Mouse (Mus musculus): ENCODE measurements around the gene Nxph4. TPM values are rescaled to one million over a fixed set of nuclear protein-coding genes. Genes with fewer than 3 reads are reported as not detected.

Nxph4 gene
- polyA plus RNA-seq, 1 experiment from 2014 or later = 37.6 TPM

- Histone ChIP-seq H3K27ac (ENCODE audit: low read depth, low read length) (no peak overlapping the region), H3K9me3 (ENCODE audit: control insufficient read depth, low read length) (no peaks in the 10 kb centered on the region), H3K4me2 (ENCODE audit: low read depth, low read length, severe bottlenecking) (peak overlapping the region; percentile 37; the same call in 1 of the 2 replicates), H3K27me3 (ENCODE audit: control insufficient read depth, insufficient read depth, low read length) (peaks cover 59% of the 10 kb centered on the region), H3K4me3 (ENCODE audit: low read depth, low read length) (0 out of 2 replicates have a peak overlapping the region, but pooled peaks have one; percentile 7), H3K36me3 (ENCODE audit: control insufficient read depth, insufficient read depth, low read length) (peaks cover 3% of the 10 kb centered on the region; the same call in 1 of the 2 replicates), H3K4me1 (replicated peaks; ENCODE audit: control insufficient read depth, insufficient read depth, low read length) (peaks cover 26% of the 10 kb centered on the region), H3K9ac (ENCODE audit: low read length) (no peak overlapping the region)
- WGBS = under 1% methylated on average over 23 of the region's 23 CpGs
- ATAC-seq (replicated peaks; ENCODE audit: low FRiP score) (peak; percentile 11; the same call in 1 of the 2 replicates), DNase-seq (ENCODE audit: low spot score) (no peak)
These were observed 9.6 kb downstream of the Nxph4 start for GRCm38 (mm10) chr10:127524646-127525255.

GRCm38 (mm10) chr10:127522088-127522581, 12.2 kb downstream of the Nxph4 start, which contains the start of gene Shmt2:
Gene Shmt2 (minus strand): TSS chr10:127522444.
- Histone ChIP-seq H3K27me3 (ENCODE audit: control insufficient read depth, insufficient read depth, low read length) (peaks cover 37% of the 10 kb centered on the region), H3K4me1 (replicated peaks; ENCODE audit: control insufficient read depth, insufficient read depth, low read length) (peaks cover 26% of the 10 kb centered on the region), H3K27ac (ENCODE audit: low read depth, low read length) (no peak within 1 kb of the TSS), H3K4me2 (ENCODE audit: low read depth, low read length, severe bottlenecking) (peak within 1 kb of the TSS; percentile 94), H3K9ac (ENCODE audit: low read length) (peak within 1 kb of the TSS; percentile 71), H3K9me3 (ENCODE audit: control insufficient read depth, low read length) (no peaks in the 10 kb centered on the region), H3K4me3 (ENCODE audit: low read depth, low read length) (peak within 1 kb of the TSS; percentile 52), H3K36me3 (ENCODE audit: control insufficient read depth, insufficient read depth, low read length) (peaks cover 12% of the 10 kb centered on the region)
- under 1% methylated on average over 21 of the region's 21 CpGs for WGBS
- ATAC-seq (replicated peaks; ENCODE audit: low FRiP score) (peak; percentile 65), DNase-seq (ENCODE audit: low spot score) (peak; percentile 93)

GRCm38 (mm10) chr10:127521611-127522080, 12.7 kb downstream of the Nxph4 start:
- ATAC-seq (replicated peaks; ENCODE audit: low FRiP score) = no peak
- Histone ChIP-seq H3K4me2 (ENCODE audit: low read depth, low read length, severe bottlenecking) (peak overlapping the region; percentile 94), H3K9me3 (ENCODE audit: control insufficient read depth, low read length) (no peaks in the 10 kb centered on the region), H3K4me1 (replicated peaks; ENCODE audit: control insufficient read depth, insufficient read depth, low read length) (peaks cover 29% of the 10 kb centered on the region), H3K27me3 (ENCODE audit: control insufficient read depth, insufficient read depth, low read length) (peaks cover 33% of the 10 kb centered on the region), H3K4me3 (ENCODE audit: low read depth, low read length) (peak overlapping the region; percentile 52), H3K27ac (ENCODE audit: low read depth, low read length) (no peak overlapping the region), H3K9ac (ENCODE audit: low read length) (peak overlapping the region; percentile 71), H3K36me3 (ENCODE audit: control insufficient read depth, insufficient read depth, low read length) (peaks cover 12% of the 10 kb centered on the region)
- 14% methylated on average over 12 of the region's 12 CpGs for WGBS
- no peak for DNase-seq (ENCODE audit: low spot score)

- Histone ChIP-seq H3K27ac (ENCODE audit: low read depth, low read length) (no peak overlapping the region), H3K4me1 (replicated peaks; ENCODE audit: control insufficient read depth, insufficient read depth, low read length) (peaks cover 30% of the 10 kb centered on the region), H3K27me3 (ENCODE audit: control insufficient read depth, insufficient read depth, low read length) (peaks cover 26% of the 10 kb centered on the region), H3K9me3 (ENCODE audit: control insufficient read depth, low read length) (no peaks in the 10 kb centered on the region), H3K36me3 (ENCODE audit: control insufficient read depth, insufficient read depth, low read length) (peaks cover 12% of the 10 kb centered on the region), H3K4me3 (ENCODE audit: low read depth, low read length) (no peak overlapping the region), H3K9ac (ENCODE audit: low read length) (peak overlapping the region; percentile 71), H3K4me2 (ENCODE audit: low read depth, low read length, severe bottlenecking) (peak overlapping the region; percentile 94)
- WGBS = 87% methylated on average over 20 of the region's 20 CpGs
- ATAC-seq (replicated peaks; ENCODE audit: low FRiP score) = no peak
- no peak for DNase-seq (ENCODE audit: low spot score)
These were observed 13.5 kb downstream of the Nxph4 start for GRCm38 (mm10) chr10:127520714-127521357.

- Histone ChIP-seq H3K9me3 (ENCODE audit: control insufficient read depth, low read length) (no peaks in the 10 kb centered on the region), H3K4me2 (ENCODE audit: low read depth, low read length, severe bottlenecking) (0 out of 2 replicates have a peak overlapping the region, but pooled peaks have one; percentile 1), H3K9ac (ENCODE audit: low read length) (no peak overlapping the region), H3K4me3 (ENCODE audit: low read depth, low read length) (no peak overlapping the region), H3K27me3 (ENCODE audit: control insufficient read depth, insufficient read depth, low read length) (peaks cover 25% of the 10 kb centered on the region), H3K36me3 (ENCODE audit: control insufficient read depth, insufficient read depth, low read length) (peaks cover 12% of the 10 kb centered on the region), H3K4me1 (replicated peaks; ENCODE audit: control insufficient read depth, insufficient read depth, low read length) (peaks cover 32% of the 10 kb centered on the region), H3K27ac (ENCODE audit: low read depth, low read length) (no peak overlapping the region)
- 92% methylated on average over 37 of the region's 37 CpGs for WGBS
- DNase-seq (ENCODE audit: low spot score) (peak; percentile 54), ATAC-seq (replicated peaks; ENCODE audit: low FRiP score) (no peak)
These were observed 14.3 kb downstream of the Nxph4 start for GRCm38 (mm10) chr10:127519903-127520713.

- Histone ChIP-seq H3K4me3 (ENCODE audit: low read depth, low read length) (no peak overlapping the region), H3K9me3 (ENCODE audit: control insufficient read depth, low read length) (no peaks in the 10 kb centered on the region), H3K27ac (ENCODE audit: low read depth, low read length) (no peak overlapping the region), H3K4me1 (replicated peaks; ENCODE audit: control insufficient read depth, insufficient read depth, low read length) (peaks cover 33% of the 10 kb centered on the region), H3K4me2 (ENCODE audit: low read depth, low read length, severe bottlenecking) (no peak overlapping the region), H3K9ac (ENCODE audit: low read length) (no peak overlapping the region), H3K36me3 (ENCODE audit: control insufficient read depth, insufficient read depth, low read length) (peaks cover 12% of the 10 kb centered on the region), H3K27me3 (ENCODE audit: control insufficient read depth, insufficient read depth, low read length) (peaks cover 25% of the 10 kb centered on the region)
- ATAC-seq (replicated peaks; ENCODE audit: low FRiP score) (no peak), DNase-seq (ENCODE audit: low spot score) (no peak)
- WGBS = 96% methylated on average over 25 of the region's 26 CpGs
These were observed 15.2 kb downstream of the Nxph4 start for GRCm38 (mm10) chr10:127519041-127519701.

GRCm38 (mm10) chr10:127517941-127518340, 16.4 kb downstream of the Nxph4 start:
- H3K27ac ChIP-seq (ENCODE audit: low read depth, low read length) = no peak overlapping the region
- H3K27me3 ChIP-seq (ENCODE audit: control insufficient read depth, insufficient read depth, low read length) = peaks cover 24% of the 10 kb centered on the region
- peaks cover 42% of the 10 kb centered on the region for H3K4me1 ChIP-seq (replicated peaks; ENCODE audit: control insufficient read depth, insufficient read depth, low read length)
- H3K9me3 ChIP-seq (ENCODE audit: control insufficient read depth, low read length) = no peaks in the 10 kb centered on the region
- no peak overlapping the region for H3K4me3 ChIP-seq (ENCODE audit: low read depth, low read length)
- H3K36me3 ChIP-seq (ENCODE audit: control insufficient read depth, insufficient read depth, low read length) = peaks cover 12% of the 10 kb centered on the region
- 90% methylated on average over 22 of the region's 22 CpGs for WGBS
- H3K4me2 ChIP-seq (ENCODE audit: low read depth, low read length, severe bottlenecking) = no peak overlapping the region
- ATAC-seq (replicated peaks; ENCODE audit: low FRiP score) = no peak
- DNase-seq (ENCODE audit: low spot score) = no peak
- H3K9ac ChIP-seq (ENCODE audit: low read length) = no peak overlapping the region

All from forebrain, embryonic 11.5 days (tissue).